Mouse (Mus musculus): Measurements from ENCODE around the gene Vezf1.
A peak's percentile ranks its signal among the peaks of the same experiment; 100 is the strongest.
"Not testable (repeated sequence)": the region's sequence is repeated elsewhere in the genome, so short reads cannot be mapped to it uniquely, and the experiment has no call there.

Gene Vezf1

DNA sequence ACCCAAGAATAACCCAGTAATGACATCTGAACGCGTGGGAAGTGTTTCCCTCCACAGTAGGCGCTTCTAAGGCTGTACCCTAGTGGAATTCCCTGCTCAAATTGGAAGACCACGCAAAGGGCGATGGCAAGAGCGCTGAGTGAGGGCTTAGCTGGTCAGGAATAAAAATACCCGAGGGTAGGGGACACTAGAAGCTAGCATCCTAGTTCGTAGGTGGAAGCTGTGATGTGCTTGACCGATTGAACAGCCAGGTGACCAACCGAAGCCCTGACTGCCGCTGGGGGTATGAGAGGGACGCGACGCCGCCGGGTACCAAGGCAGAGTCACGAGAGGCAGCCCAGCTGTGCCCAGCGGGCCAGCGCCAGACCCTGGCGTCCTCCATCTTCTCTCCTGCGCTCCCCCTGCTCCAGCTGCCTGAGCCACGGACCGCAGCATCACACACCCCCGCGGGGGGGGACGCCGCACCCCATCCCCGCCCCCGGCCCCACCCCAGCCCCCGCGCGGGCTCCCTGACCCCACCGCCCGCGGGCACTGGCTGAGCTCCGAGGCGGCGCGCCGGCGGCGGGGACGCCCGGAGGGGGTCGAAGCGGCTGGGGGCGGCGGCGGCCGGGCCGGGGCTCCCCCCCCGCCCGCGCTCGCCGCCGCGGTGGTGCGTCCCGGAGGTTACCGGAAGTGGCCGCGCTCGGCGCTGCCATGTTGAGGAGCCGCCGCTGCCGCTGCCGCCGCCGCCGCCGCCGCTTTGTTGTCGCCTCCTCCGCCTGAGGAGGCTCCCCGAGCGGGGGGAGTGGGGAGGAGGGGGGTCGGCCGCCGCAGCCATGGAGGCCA is at the start of gene Vezf1:
TSS of gene Vezf1 (plus strand) at position 694 of the 825 bp plus-strand sequence.
- peak; percentile 83 to 92 for DNase-seq (ENCODE audit: low spot score in 2 of 2)

- no peak for DNase-seq (ENCODE audit: low spot score in 2 of 2)
Observed at GRCm38 (mm10) chr11:88023933-88024332, 44.1 kb upstream of the Vezf1 start.

GRCm38 (mm10) chr11:88027391-88028035 is 40.6 kb upstream of the Vezf1 start:
- no peak for DNase-seq (ENCODE audit: low spot score in 2 of 2)

DNA sequence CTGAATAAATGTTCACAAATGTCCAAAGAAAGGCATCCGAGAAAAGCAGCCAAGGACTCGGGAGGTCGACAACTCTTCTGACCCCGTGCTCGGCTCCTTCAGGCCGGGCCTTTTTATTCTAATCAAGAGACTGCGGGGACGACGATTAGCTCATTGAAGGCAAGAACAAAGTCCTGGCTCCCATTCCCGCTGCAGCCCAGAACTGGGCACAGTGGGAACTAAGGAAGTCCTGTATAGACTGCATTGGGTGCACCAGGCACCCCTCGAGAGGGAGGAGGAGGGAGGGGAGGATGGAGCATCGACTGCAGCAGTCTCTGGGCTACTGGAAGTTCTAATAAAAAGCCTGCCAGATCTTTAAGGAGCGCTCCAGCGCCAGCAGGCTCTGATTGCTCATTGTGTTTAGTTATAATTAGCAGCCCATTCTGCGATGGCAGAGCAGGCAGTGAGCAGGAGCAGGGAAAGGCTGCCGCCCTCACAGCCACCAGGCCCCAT is 39.8 kb upstream of the Vezf1 start:
- DNase-seq (ENCODE audit: low spot score in 2 of 2) = no peak

DNA sequence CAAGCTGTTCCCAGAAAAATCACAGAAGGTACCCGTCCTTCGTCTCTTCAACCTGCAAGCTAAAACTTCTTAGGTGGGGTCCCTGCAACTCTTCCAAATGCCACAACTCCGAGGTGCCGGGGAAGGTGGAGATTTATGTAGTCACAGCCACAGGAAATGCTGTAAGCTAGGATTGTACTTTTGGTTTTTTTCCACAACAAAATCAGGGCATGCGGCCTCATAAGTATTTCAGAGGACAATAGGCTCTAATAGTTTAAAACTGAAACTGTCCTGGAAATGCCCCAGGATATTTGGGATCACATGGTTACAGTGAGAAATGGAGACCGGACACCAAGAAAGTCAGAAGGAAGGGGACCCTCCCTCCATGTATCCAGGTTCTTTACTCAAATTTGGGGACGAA is 37.9 kb upstream of the Vezf1 start:
- no peak for DNase-seq (ENCODE audit: low spot score in 2 of 2)

DNA sequence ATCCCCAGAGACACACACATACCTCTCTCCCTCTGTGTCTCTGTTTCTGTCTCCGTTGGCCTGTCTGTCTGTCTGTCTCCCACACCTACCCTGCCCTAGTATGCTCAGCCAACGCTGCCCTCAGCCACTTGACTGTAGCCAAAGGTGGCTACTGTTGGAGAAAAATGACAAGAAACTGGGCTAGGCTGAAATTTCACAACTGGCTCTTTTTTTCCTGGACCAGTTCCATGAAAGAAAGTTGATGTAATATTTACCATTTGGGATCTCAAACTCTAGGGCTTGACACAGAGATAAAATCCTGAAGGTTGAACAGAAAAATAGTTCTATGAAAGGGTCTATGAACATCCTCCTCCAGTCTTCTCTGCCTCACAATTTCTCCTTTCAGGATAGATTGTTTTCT is 37.2 kb upstream of the Vezf1 start:
- DNase-seq (ENCODE audit: low spot score in 2 of 2) = no peak

DNA sequence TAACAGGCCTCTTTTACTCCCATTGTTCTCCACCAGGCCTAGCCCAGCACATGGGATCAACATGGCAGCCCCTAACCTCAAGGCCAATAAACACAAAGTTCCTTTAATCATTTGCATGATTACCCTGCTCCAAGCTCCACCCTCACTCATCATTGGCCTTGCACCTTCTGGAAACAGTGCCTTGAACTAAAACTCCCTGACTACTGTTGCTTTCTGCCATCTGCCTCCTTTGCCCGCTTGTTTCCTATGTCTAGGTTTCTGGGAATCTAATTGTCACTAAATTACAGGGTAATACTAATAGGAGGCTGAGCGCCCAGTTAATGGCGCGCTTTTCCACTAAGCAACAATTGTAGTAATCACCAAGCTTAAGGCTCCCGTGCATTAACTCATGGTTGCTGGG is 36.3 kb upstream of the Vezf1 start:
- no peak for DNase-seq (ENCODE audit: low spot score in 2 of 2)

DNA sequence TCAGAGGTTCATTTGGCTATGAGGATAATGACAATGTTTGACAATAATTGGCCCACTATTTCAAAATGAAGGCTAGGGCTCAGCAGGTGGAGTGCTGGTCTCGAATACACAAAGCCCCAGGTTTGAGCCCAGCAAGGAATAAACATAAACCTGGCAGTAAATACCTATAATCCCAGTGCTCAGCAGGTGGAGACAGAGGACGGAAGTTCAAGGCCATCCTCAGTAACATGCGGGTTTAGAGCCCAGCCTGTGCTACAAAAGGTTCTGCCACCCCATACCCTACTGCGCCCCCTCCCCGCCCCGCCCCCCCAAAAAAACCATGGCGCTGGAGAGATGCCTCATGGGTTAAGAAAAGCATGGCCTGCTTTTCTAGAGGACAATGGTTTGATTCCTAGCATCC is 32.1 kb upstream of the Vezf1 start:
- no peak for DNase-seq (ENCODE audit: low spot score in 2 of 2)

GRCm38 (mm10) chr11:88036761-88037251 is 31.3 kb upstream of the Vezf1 start:
- DNase-seq (ENCODE audit: low spot score in 2 of 2) = no peak

DNA sequence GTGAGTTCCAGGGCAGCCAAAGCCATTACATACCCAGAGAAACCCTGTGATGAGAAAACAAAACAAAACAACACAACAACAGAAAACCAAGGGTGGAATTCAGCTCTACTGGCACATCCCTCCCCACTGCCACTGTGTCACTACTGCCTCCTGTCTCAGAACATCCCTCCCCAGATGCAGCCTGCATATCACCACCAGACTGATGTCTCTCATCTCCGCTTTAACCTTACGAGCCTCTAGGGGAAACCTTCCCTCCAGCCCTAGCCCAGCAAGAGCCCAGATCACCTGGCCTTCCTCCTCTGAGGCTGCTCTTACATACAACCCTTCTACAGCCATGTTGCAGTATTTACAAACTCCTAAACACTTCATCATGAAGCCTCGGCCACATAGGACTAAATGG is 30.7 kb upstream of the Vezf1 start:
- DNase-seq (ENCODE audit: low spot score in 2 of 2) = no peak

DNA sequence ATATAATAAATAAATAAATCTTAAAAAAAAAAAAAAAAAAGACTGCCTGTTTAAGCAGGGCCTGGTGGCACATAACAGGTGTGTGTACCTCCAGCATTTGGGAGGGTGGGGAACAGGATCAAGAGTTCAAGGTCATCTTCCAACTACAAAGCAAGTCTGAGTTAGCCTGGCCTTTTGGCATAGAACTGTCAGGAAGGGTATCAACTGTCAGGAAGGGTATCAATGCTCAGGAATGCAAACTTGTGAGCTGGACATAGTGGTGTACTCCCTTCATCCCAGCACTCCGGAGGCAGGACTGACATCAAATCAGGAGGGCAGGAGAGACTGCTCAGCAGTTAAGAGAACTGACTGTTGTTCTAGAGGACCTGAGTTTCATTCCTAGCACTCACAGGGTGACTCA is 29.0 kb upstream of the Vezf1 start:
- DNase-seq (ENCODE audit: low spot score in 2 of 2) = peak in 1 of 2 experiments; percentile 41

DNA sequence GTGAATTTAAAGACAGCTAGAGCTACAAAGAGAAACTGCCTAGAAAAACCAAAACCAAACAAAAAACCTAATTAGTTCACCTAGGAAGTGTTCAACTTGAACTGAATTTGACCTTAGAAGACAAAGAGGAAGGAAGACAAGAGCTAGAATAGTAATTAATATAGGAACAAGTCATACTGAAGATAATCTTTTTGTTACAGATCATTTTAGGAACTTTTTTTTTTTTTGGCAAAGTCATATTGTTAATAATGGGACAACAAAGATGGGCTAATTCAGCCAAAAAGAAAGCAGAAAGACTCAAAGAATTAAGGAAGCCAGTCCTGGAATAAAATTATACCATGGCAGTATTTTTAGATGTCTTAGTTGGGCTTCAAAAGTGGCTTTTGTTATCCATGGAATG is 23.8 kb upstream of the Vezf1 start:
- DNase-seq (ENCODE audit: low spot score in 2 of 2) = no peak

DNA sequence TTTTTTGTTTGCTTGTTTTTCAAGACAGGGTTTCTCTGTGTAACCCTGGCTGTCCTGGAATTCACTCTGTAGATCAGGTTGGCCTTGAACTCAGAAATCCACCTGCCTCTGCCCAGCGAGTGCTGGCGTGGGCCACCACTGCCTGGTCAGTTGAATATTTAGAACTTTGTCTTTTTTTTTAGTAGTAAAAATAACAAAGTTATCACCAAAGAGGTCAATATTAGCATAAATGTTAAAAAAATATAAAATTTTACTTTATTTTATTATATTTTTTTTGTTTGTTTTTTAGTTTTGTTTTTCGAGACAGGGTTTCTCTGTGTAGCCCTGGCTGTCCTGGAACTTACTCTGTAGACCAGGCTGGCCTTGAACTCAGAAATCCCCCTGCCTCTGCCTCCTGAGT is 22.9 kb upstream of the Vezf1 start:
- DNase-seq (ENCODE audit: low spot score in 2 of 2) = not testable (repeated sequence)

- no peak for DNase-seq (ENCODE audit: low spot score in 2 of 2)
Observed at GRCm38 (mm10) chr11:88045878-88046277, 22.2 kb upstream of the Vezf1 start.

GRCm38 (mm10) chr11:88046323-88046937 is 21.6 kb upstream of the Vezf1 start:
- DNase-seq (ENCODE audit: low spot score in 2 of 2) = peak; percentile 56 to 76

DNA sequence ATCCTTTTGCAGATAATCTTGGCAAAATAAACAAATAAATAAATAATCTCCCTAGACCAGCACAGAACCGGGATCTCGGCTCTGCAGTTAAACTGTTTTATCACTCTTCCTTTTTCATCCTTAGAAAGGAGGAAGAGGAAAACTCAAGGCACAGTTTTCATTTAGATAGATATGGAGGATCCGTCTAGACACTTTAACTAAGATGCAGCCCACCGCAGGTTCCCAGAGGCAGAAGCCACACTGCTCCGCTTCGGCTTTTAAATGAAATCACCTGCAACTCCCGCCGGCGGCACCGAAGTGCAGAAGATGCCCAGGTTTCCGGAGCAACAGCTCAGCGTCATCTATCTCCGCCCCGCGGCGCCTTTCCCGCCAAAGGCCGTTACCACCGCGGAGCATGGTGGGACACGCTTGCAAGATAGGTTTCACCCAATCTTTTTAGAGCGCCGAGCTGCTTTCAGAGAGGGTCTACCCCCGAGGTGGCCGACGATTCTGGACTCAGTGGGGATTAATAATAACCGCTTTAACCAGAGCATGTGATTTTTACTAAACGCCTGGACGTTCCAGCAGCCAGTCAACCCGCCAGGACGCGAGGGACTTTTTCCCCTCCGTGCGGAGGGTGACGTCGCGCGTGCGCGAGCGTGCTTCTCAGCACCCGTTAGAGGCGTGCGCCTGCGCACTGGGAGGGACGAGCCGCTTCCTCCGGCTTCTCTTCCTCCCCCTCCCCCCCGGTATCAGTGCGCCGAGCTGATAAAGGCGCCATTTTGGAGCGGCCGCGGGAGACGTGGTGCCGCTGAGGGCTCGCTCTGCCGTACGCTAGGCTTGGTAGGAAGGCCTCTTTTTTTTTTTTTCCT is 20.9 kb upstream of the Vezf1 start, which contains the start of gene Srsf1:
TSS of gene Srsf1 (plus strand) at position 430 of the 851 bp plus-strand sequence.
- DNase-seq (ENCODE audit: low spot score in 2 of 2) = peak; percentile 98 to 100

DNA sequence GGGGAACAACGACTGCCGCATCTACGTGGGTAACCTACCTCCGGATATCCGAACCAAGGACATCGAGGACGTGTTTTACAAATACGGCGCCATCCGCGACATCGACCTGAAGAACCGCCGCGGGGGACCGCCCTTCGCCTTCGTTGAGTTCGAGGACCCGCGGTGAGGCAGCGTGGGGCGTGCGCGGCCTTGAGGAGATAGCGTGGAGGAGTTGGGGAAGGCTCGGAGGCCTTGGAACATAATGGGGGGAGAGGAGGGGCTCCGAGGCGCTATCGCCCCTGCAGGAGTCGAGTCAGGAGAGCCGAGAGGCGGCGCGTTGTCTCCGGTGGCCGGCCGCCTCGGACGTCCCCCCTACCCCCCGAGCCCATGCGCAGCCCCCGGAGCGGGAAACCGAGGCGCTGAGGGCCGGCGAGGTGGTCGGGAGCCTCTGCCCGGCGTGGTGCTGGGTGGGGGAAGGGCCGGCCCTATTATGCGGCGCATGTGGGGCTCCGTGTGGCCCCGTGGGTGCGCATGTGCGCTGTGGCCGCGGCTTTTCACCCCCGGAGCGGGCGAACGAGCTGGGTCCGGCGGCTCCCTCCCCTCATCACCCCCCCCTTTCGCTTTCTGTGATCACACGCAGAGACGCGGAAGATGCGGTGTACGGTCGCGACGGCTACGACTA is 20.1 kb upstream of the Vezf1 start:
- DNase-seq (ENCODE audit: low spot score in 2 of 2) = peak; percentile 72 to 87

GRCm38 (mm10) chr11:88048961-88049670 is 19.0 kb upstream of the Vezf1 start:
- DNase-seq (ENCODE audit: low spot score in 2 of 2) = peak; percentile 18 to 58

GRCm38 (mm10) chr11:88049732-88050131 is 18.3 kb upstream of the Vezf1 start:
- no peak for DNase-seq (ENCODE audit: low spot score in 2 of 2)

DNA sequence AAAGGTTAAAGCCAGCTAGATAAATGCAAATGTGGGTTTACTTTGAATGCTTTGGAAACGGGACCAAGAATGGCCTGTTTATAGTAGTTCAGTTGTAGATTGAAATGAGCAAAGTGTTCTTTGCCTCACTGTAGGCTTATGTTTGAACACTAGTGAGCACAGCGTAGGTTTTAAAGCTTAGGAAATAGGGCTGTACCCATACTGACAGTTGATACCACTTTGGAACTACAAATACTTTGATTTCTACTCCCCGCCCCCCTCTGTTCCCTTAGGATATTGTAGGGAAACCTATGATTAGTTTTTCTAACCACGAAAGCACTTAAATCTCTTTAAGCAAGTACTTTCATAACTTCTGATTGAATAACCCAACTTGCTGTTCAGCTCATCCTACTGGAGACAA is 15.4 kb upstream of the Vezf1 start:
- DNase-seq (ENCODE audit: low spot score in 2 of 2) = no peak

Measured in spleen, postnatal 4 days (tissue).